Mouse (Mus musculus) left cerebral cortex, adult 18-20 months (tissue): ENCODE measurements around the gene Fgfr4. TPM values are rescaled to one million over a fixed set of nuclear protein-coding genes. Genes with fewer than 3 reads are reported as not detected.

ENCODE experiments used
- DNase-seq, 2 experiments: peaks; one replicate each; pipeline ENCODE4 v3.0.0; 2021 to 2022; ENCODE audit warnings: low spot score in 2 of 2, mixed read lengths in 1 of 2
- long read RNA-seq, 2 experiments: library from polyadenylated mRNA; stranded (forward); transcript quantifications; one replicate each; pipeline ENCODE4 v2.0.0; 2021
- total RNA-seq, 2 experiments: library from RNA; stranded (reverse); gene quantifications; 2 replicates each; pipeline ENCODE4 v1.2.3; 2021

Gene Fgfr4
- under 1 TPM; 0.21 to 0.40 TPM for total RNA-seq
- long read RNA-seq, experiment 1: 0 reads
- long read RNA-seq, experiment 2: 0 reads

DNA sequence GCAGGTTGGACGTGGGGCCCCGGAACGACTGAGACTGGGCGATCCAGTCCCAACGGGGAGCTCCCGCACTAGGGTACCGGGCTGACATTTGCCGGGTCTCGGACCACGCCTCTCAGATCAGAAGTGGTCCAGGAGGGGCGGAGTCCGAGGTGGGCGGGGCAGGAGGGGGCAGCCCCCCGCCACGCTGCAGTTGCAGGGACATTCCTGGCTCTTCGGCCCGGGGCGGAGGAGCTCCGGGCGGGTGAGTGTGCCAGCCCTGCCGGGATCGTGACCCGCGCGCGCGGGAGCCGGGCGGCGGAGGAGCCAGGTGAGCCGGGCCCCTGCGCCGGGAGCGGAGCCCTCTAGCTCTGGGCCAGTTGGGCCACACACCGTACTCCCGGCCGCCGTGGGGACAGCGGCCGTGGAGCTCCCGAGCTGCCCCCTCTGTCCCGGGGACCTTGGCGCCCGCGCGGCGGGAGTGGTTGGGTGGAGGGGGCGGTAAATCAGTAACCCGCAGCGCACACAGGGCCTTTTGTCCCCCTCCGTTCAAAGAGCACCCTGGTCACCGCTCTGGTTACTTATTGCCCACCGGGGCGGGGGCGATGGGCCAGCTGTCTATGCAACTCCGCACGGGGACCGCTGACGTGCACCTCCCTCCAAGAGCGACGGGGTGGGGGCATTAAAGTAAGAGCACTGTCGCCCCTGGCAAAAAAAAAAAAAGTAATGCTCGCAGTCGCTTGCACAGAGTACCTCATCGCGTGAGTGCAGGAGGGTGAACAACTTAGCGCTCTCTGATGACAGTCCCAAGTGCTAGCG, at the start of gene Fgfr4:
Fgfr4 (plus strand) TSS at position 20 of the 795 bp plus-strand sequence.
- no peak for DNase-seq

- DNase-seq: no peak
Measured at GRCm38 (mm10) chr13:55103351-55103750, 49.1 kb upstream of the Fgfr4 start.

DNA sequence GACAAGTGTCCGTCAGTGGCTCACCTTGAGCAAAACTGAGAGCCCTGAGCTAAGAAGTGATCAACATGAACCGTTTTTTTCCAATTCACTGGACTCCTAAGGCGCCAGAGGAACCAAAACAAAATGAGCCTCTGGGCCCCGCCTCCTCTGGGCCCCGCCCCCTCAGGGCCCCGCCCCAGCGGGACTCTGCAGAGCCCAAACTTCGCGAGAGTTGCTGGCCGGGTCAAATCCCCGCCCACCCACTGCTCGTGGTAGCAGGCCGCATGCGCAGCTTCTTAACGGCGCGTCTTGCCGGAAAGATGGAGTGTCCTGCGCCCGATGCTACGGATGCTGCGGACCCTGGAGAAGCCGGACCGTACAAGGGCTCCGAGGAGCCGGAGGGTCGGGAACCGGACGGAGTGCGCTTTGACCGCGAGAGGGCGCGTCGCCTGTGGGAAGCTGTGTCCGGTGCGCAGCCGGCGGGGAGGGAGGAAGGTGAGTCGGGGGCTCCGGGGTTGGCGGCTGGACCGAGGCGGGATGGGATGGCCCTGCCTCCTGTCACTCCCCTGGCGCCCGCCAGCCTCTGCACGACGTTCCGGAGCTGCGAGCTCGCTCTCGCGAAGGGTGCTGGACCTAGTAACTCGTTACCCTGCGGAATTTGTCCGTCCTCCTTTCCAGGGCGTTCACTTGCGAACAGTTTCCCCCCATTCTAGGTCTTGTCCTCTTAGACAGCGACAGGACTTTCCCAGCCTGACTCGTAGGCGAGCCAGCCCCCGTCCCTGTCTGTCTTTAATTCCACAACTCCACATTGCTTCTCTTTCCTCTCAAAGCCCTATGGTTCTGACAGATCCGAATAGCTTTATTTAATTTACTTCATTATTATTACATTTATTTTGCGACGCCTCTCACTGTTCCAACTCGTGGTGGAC, 47.1 kb upstream of the Fgfr4 start, which contains the start of gene Zfp346:
Zfp346 (plus strand) TSS at position 267 of the 908 bp plus-strand sequence.
- peak; percentile 95 to 96 for DNase-seq

GRCm38 (mm10) chr13:55105953-55106691, 46.3 kb upstream of the Fgfr4 start:
- DNase-seq: peak in 1 of 2 experiments; percentile 9

DNA sequence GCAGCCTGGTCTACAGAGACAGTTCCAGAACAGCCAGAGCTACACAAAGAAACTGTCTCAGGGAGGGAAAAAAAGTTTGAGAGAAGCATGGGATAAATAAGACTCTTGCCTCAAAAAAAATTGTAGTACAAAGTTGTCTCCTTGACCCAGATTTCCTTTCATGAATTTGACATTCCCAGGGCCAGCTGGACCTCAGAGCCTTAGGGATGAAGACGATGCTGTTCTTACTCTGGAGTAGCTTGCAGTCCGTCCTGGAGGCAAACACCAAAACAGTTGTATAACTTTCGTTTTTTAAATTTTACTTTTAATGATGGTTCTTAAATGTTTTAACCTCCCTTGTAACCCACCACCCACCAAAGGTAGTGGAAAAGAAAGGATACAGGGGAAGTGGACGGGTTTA, 45.3 kb upstream of the Fgfr4 start:
- DNase-seq: no peak

DNA sequence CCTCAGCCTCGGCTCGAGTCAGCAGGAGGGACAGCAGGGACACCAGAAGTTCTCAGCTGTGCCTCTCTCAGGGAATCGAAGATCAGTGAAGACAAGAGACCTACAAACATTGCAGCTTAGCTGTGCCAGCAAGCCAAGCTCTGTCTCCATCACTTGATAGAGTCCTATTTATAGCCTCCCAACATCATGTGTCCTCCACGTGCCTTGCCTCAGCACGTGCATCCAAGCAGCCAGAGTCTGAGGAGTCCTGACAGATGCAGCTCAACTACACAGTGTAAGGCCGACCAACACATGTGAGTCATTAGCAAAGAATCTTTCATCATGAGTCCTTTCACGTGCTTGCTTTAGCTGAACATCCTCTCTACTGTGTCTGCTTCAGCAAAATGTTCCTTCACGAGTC, 44.7 kb upstream of the Fgfr4 start:
- peak; percentile 8 to 21 for DNase-seq

DNA sequence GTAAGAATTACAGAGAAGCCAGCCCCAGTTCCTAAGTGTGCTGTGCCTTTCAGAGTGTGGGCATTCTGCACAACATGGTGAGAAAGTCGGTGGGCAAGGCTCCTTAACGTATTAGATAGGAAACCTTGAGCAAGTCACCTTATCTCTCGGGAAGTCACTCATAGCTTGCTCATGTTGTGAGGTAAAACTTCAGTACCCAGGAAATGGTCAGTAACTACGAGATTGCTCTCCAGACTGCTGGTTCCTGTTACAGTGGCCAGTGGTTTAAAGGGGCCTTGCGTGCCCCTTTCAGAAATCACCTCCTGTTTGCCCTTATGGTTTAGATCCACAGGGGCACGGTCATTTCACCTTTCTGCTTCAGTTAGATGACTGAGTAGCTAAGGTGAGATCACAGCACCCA, 38.1 kb upstream of the Fgfr4 start:
- no peak for DNase-seq

- DNase-seq: no peak
Measured at GRCm38 (mm10) chr13:55124903-55125302, 27.5 kb upstream of the Fgfr4 start.

DNA sequence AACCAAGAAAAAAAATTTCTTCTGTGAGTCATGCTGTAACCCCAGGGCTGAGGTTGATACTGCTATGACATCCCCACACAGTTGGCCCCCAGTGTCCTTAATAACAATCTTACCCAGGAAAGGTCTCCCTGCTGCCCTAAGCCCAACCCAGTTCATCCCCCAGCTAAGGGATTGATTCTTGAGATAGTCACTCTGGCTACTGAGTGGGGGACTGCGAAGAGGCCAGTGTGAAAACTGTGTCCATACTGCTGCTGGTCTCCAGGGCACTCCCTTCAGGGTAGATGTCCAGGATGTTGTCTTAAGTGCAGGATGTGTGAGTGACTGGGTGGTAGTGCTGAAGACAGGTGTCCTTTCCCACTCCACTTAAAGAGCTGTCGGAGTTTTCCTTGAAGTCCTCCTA, 19.0 kb upstream of the Fgfr4 start, which contains the start of gene Gm17617:
Gm17617 (minus strand) TSS at position 101 of the 400 bp plus-strand sequence.
- no peak for DNase-seq

- no peak for DNase-seq
Measured at GRCm38 (mm10) chr13:55135382-55135781, 17.1 kb upstream of the Fgfr4 start.

DNA sequence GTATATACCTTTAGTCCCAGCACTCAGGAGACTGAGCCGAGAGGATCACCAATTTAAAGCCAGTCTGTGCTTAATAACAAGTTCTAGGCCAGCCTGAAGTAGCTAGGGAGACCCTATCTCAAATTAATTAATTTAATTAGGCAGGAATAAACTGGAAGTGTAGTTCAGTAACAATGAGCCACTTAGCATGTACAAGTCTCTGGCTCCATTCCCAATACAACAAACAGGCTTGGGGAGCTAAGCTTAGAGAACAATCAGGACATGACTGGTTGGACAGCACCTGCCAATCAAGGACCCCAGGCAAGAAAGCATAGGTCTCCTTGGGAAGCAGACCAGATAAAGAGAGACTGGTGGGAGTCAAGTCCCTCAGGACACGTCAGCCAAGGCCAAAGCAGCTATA, 12.2 kb upstream of the Fgfr4 start:
- no peak for DNase-seq

- no peak for DNase-seq
Measured at GRCm38 (mm10) chr13:55153951-55154350, 1.5 kb downstream of the Fgfr4 start.

DNA sequence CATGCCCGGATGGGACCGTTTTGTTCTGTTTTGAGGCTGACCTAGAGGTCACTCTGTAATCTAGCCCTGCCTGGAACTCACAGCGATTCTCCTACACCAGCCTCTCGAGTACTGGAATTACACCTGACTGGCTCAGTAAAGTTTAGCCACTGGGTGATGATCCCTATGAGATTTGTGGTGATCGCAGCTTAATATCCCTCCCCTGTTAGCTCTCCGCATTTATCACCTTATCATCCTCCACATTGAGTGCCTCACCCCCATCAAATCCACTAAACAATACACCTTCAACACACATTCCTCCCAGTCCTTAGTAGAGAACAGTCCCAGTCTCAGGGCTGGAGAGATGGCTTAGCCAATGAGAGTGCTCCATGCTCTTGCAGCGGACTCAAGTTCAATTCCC, 9.9 kb downstream of the Fgfr4 start:
- DNase-seq: no peak

- DNase-seq: no peak
Measured at GRCm38 (mm10) chr13:55163553-55163952, 11.1 kb downstream of the Fgfr4 start.

GRCm38 (mm10) chr13:55165831-55166339, 13.4 kb downstream of the Fgfr4 start:
- no peak for DNase-seq

DNA sequence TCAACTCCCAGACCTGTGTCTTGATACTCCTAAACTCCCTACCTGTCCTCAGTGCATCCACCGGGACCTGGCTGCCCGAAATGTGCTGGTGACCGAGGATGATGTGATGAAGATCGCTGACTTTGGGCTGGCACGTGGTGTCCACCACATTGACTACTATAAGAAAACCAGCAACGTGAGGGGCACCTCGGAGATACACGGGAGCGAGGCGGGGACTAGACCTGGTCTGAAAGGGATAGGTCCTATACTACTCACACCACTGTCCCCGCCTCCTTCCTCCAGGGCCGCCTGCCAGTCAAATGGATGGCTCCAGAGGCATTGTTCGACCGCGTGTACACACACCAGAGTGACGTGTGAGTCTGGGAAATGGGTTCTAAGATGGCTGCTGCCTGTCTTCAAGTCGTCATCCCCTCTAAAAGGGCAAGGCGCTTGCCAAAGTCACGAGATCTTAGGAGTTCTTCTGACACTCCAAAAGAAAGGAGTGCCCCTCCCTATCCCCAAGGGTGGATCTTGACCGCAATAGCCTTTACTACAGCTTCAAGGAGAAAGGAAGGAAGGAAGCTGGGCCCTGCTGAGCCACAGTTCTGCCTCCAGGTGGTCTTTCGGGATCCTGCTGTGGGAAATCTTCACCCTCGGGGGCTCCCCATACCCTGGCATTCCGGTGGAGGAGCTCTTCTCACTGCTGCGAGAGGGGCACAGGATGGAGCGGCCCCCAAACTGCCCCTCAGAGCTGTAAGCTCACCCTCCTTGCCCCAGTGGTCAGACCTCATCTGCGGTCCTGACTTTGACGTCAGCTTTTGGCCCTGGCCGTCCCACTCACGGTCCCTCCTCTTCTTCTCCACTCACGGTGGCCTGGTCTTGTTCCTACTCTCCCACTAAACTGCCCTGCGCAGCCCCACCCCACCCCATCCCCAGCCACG, 14.6 kb downstream of the Fgfr4 start:
- DNase-seq: no peak

DNA sequence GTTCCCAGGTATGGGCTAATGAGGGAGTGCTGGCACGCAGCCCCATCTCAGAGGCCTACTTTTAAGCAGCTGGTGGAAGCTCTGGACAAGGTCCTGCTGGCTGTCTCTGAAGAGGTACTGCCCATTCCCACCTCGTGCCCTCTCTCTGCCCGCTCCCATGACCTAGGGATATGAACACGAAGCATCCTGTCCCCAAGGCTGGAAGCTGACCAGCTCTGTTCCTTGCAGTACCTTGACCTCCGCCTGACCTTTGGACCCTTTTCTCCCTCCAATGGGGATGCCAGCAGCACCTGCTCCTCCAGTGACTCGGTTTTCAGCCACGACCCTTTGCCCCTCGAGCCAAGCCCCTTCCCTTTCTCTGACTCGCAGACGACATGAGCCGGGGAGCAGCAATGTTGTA, 15.4 kb downstream of the Fgfr4 start:
- DNase-seq: no peak

- no peak for DNase-seq
Measured at GRCm38 (mm10) chr13:55168255-55168654, 15.8 kb downstream of the Fgfr4 start.

- DNase-seq: peak in 1 of 2 experiments; percentile 43
Measured at GRCm38 (mm10) chr13:55168958-55169369, 16.5 kb downstream of the Fgfr4 start.
